Mouse (Mus musculus): ENCODE measurements around the gene Ubald2.
"Not testable (repeated sequence)": the region's sequence is repeated elsewhere in the genome, so short reads cannot be mapped to it uniquely, and the experiment has no call there.

Gene Ubald2

GRCm38 (mm10) chr11:116433356-116434286 is at the start of gene Ubald2:
Gene Ubald2, plus strand, starts transcription at chr11:116434094.
- DNase-seq (ENCODE audit: low spot score in 2 of 2): peak; percentile 99

- DNase-seq (ENCODE audit: low spot score in 2 of 2): no peak
These were observed 49.7 kb upstream of the Ubald2 start for GRCm38 (mm10) chr11:116384171-116384570.

GRCm38 (mm10) chr11:116385999-116386398 is 47.9 kb upstream of the Ubald2 start:
- no peak for DNase-seq (ENCODE audit: low spot score in 2 of 2)

GRCm38 (mm10) chr11:116387086-116388071 is 46.5 kb upstream of the Ubald2 start:
- DNase-seq (ENCODE audit: low spot score in 2 of 2): no peak

- no peak for DNase-seq (ENCODE audit: low spot score in 2 of 2)
These were observed 44.9 kb upstream of the Ubald2 start for GRCm38 (mm10) chr11:116388841-116389480.

- no peak for DNase-seq (ENCODE audit: low spot score in 2 of 2)
These were observed 39.1 kb upstream of the Ubald2 start for GRCm38 (mm10) chr11:116394769-116395168.

- no peak for DNase-seq (ENCODE audit: low spot score in 2 of 2)
These were observed 37.5 kb upstream of the Ubald2 start for GRCm38 (mm10) chr11:116396276-116396933.

- DNase-seq (ENCODE audit: low spot score in 2 of 2): no peak
These were observed 37.0 kb upstream of the Ubald2 start for GRCm38 (mm10) chr11:116396934-116397330.

- no peak for DNase-seq (ENCODE audit: low spot score in 2 of 2)
These were observed 36.2 kb upstream of the Ubald2 start for GRCm38 (mm10) chr11:116397517-116398347.

GRCm38 (mm10) chr11:116398348-116398677 is 35.6 kb upstream of the Ubald2 start:
- no peak for DNase-seq (ENCODE audit: low spot score in 2 of 2)

- DNase-seq (ENCODE audit: low spot score in 2 of 2): no peak
These were observed 33.3 kb upstream of the Ubald2 start for GRCm38 (mm10) chr11:116400560-116400959.

GRCm38 (mm10) chr11:116405601-116406000 is 28.3 kb upstream of the Ubald2 start:
- DNase-seq (ENCODE audit: low spot score in 2 of 2): no peak

GRCm38 (mm10) chr11:116406231-116406728 is 27.6 kb upstream of the Ubald2 start:
- no peak for DNase-seq (ENCODE audit: low spot score in 2 of 2)

GRCm38 (mm10) chr11:116409008-116409407 is 24.9 kb upstream of the Ubald2 start:
- no peak for DNase-seq (ENCODE audit: low spot score in 2 of 2)

GRCm38 (mm10) chr11:116410415-116410814 is 23.5 kb upstream of the Ubald2 start:
- not testable (repeated sequence) for DNase-seq (ENCODE audit: low spot score in 2 of 2)

GRCm38 (mm10) chr11:116411582-116411981 is 22.3 kb upstream of the Ubald2 start:
- no peak for DNase-seq (ENCODE audit: low spot score in 2 of 2)

- DNase-seq (ENCODE audit: low spot score in 2 of 2): no peak
These were observed 21.7 kb upstream of the Ubald2 start for GRCm38 (mm10) chr11:116412028-116412827.

- DNase-seq (ENCODE audit: low spot score in 2 of 2): peak; percentile 73 to 85
These were observed 20.8 kb upstream of the Ubald2 start, which contains the start of gene Rnf157 for GRCm38 (mm10) chr11:116412904-116413630. Gene Rnf157, minus strand, starts transcription at chr11:116413032.

GRCm38 (mm10) chr11:116413631-116414022 is 20.3 kb upstream of the Ubald2 start:
- DNase-seq (ENCODE audit: low spot score in 2 of 2): no peak

Measured in frontal cortex, postnatal 14 days (tissue).